Mouse (Mus musculus) MEL (cell line): ENCODE data around the gene Trappc3l. TPM values are rescaled to one million over a fixed set of nuclear protein-coding genes. Genes with fewer than 3 reads are reported as not detected.

Source experiments
- DNase-seq: peaks from one replicate; pipeline ENCODE4 v3.0.0; 2011; ENCODE audit warnings: low read depth, low spot score
- H3K27ac ChIP-seq: 2 replicates; pipeline ENCODE4 v1.5.1; 2012; ENCODE audit warnings: low read depth, mild to moderate bottlenecking, control low read depth, low read length, moderate library complexity; ENCODE audit not compliant: control insufficient read depth
- H3K27me3 ChIP-seq, 2 experiments: fragments of 150-350 bp in 1 of 2; sonication (generic) in 1 of 2; 2 replicates each; pipeline ENCODE4 v1.6.1; 2012; ENCODE audit warnings: low read length in 2 of 2, mild to moderate bottlenecking in 2 of 2, improper control_type of control experiment in 1 of 2, moderate library complexity in 1 of 2; ENCODE audit not compliant: insufficient read depth in 2 of 2, control insufficient read depth in 1 of 2
- H3K36me3 ChIP-seq, 2 experiments: 2 replicates each; pipeline ENCODE4 v1.6.1; 2012 to 2014; ENCODE audit warnings: low read length in 2 of 2, improper control_type of control experiment in 1 of 2, inconsistent platforms in 1 of 2, mild to moderate bottlenecking in 1 of 2; ENCODE audit not compliant: insufficient read depth in 2 of 2, control insufficient read depth in 1 of 2
- H3K4me1 ChIP-seq, 2 experiments: fragments of 150-350 bp in 1 of 2; sonication (generic) in 1 of 2; 2 replicates each; pipeline ENCODE4 v1.6.1; 2012; ENCODE audit warnings: low read length in 2 of 2, improper control_type of control experiment in 1 of 2, mild to moderate bottlenecking in 1 of 2; ENCODE audit not compliant: insufficient read depth in 2 of 2, control insufficient read depth in 1 of 2
- H3K4me3 ChIP-seq, 2 experiments: fragments of 150-350 bp in 1 of 2; sonication (generic) in 1 of 2; 2 replicates each; pipeline ENCODE4 v1.5.1; 2012; ENCODE audit warnings: low read depth in 2 of 2, low read length in 2 of 2, mild to moderate bottlenecking in 2 of 2, moderate library complexity in 2 of 2, control low read depth in 1 of 2, improper control_type of control experiment in 1 of 2; ENCODE audit not compliant: control insufficient read depth in 1 of 2, insufficient read depth in 1 of 2
- H3K79me2 ChIP-seq: 2 replicates; pipeline ENCODE4 v1.6.1; 2012; ENCODE audit warnings: mild to moderate bottlenecking, low read length, moderate library complexity; ENCODE audit not compliant: control insufficient read depth, poor library complexity, insufficient read depth
- H3K9ac ChIP-seq: 2 replicates; pipeline ENCODE4 v1.6.1; 2012; ENCODE audit warnings: low read depth, mild to moderate bottlenecking, control low read depth, low read length, moderate library complexity; ENCODE audit not compliant: control insufficient read depth, poor library complexity, severe bottlenecking
- H3K9me3 ChIP-seq: fragments of 150-350 bp; sonication (generic); replicated peaks from 2 replicates; pipeline ENCODE4 v1.6.1; 2012; ENCODE audit warnings: mild to moderate bottlenecking, low read length, improper control_type of control experiment, moderate library complexity; ENCODE audit not compliant: insufficient read depth
- CHD2 ChIP-seq: IDR thresholded peaks from 2 replicates; pipeline ENCODE4 v1.6.1; 2011; ENCODE audit warnings: low read length, improper control_type of control experiment
- CTCF ChIP-seq, 3 experiments: IDR thresholded peaks in 2 of 3; conservative IDR thresholded peaks in 1 of 3; 2 replicates each; pipeline ENCODE4 v1.5.1; 2011 to 2012; ENCODE audit warnings: low read length in 3 of 3, low read depth in 2 of 3, mild to moderate bottlenecking in 2 of 3, improper control_type of control experiment in 1 of 3, inconsistent platforms in 1 of 3, mixed read lengths in 1 of 3, moderate library complexity in 1 of 3; ENCODE audit not compliant: control insufficient read depth in 1 of 3, insufficient read depth in 1 of 3, poor library complexity in 1 of 3, severe bottlenecking in 1 of 3
- E2F4 ChIP-seq: IDR thresholded peaks from 2 replicates; pipeline ENCODE4 v1.6.1; 2011; ENCODE audit warnings: low read depth, low read length, improper control_type of control experiment, borderline replicate concordance
- ELF1 ChIP-seq: IDR thresholded peaks from 2 replicates; pipeline ENCODE4 v1.6.1; 2014; ENCODE audit warnings: low read depth, mild to moderate bottlenecking, inconsistent platforms, low read length, improper control_type of control experiment, moderate library complexity
- GATA1 ChIP-seq: IDR thresholded peaks from 2 replicates; pipeline ENCODE4 v1.6.1; 2011; ENCODE audit warnings: low read depth, low read length, improper control_type of control experiment
- HCFC1 ChIP-seq: IDR thresholded peaks from 2 replicates; pipeline ENCODE4 v1.6.1; 2012; ENCODE audit warnings: low read depth, mild to moderate bottlenecking, inconsistent platforms, low read length, improper control_type of control experiment, moderate library complexity
- JUND ChIP-seq: IDR thresholded peaks from 2 replicates; pipeline ENCODE4 v1.6.1; 2011; ENCODE audit warnings: low read depth, mild to moderate bottlenecking, improper control_type of control experiment, low read length
- MAFK ChIP-seq: IDR thresholded peaks from 2 replicates; pipeline ENCODE4 v1.6.1; 2011; ENCODE audit warnings: low read depth, mild to moderate bottlenecking, low read length, improper control_type of control experiment, borderline replicate concordance
- MXI1 ChIP-seq: IDR thresholded peaks from 2 replicates; pipeline ENCODE4 v1.6.1; 2011; ENCODE audit warnings: mild to moderate bottlenecking, low read depth, low read length, improper control_type of control experiment
- MYC ChIP-seq: IDR thresholded peaks from 2 replicates; pipeline ENCODE4 v1.6.1; 2011; ENCODE audit warnings: low read depth, mild to moderate bottlenecking, low read length, improper control_type of control experiment, moderate library complexity
- NELFE ChIP-seq: IDR thresholded peaks from 2 replicates; pipeline ENCODE4 v1.6.1; 2011; ENCODE audit warnings: low read depth, low read length, improper control_type of control experiment
- POLR2AphosphoS2 ChIP-seq: IDR thresholded peaks from 2 replicates; pipeline ENCODE4 v1.6.1; 2011; ENCODE audit warnings: low read length, improper control_type of control experiment
- POLR2AphosphoS5 ChIP-seq: IDR thresholded peaks from 2 replicates; pipeline ENCODE4 v1.6.1; 2012; ENCODE audit warnings: low read depth, borderline replicate concordance, mild to moderate bottlenecking, inconsistent platforms, low read length, moderate library complexity, mixed read lengths
- SIN3A ChIP-seq: IDR thresholded peaks from 2 replicates; pipeline ENCODE4 v1.6.1; 2012; ENCODE audit warnings: low read length, improper control_type of control experiment, inconsistent platforms
- TBP ChIP-seq: IDR thresholded peaks from 2 replicates; pipeline ENCODE4 v1.8.0; 2011; ENCODE audit warnings: low read depth, low read length, improper control_type of control experiment
- USF1 ChIP-seq: IDR thresholded peaks from 2 replicates; pipeline ENCODE4 v1.6.1; 2014; ENCODE audit warnings: low read depth, mild to moderate bottlenecking, inconsistent platforms, low read length, improper control_type of control experiment, moderate library complexity
- ZKSCAN1 ChIP-seq: IDR thresholded peaks from 2 replicates; pipeline ENCODE4 v1.6.1; 2012; ENCODE audit warnings: low read depth, mild to moderate bottlenecking, inconsistent platforms, low read length, improper control_type of control experiment, moderate library complexity
- ZMIZ1 ChIP-seq: IDR thresholded peaks from 2 replicates; pipeline ENCODE4 v1.6.1; 2012; ENCODE audit warnings: low read depth, mild to moderate bottlenecking, inconsistent platforms, low read length, improper control_type of control experiment, moderate library complexity
- ZNF384 ChIP-seq: IDR thresholded peaks from 2 replicates; pipeline ENCODE4 v1.6.1; 2012; ENCODE audit warnings: low read depth, mild to moderate bottlenecking, inconsistent platforms, low read length, improper control_type of control experiment
- polyA plus RNA-seq, 2 experiments: library from polyadenylated mRNA; stranded (reverse) in 1 of 2; unstranded in 1 of 2; fragments of >175 nt in 1 of 2; fragments of >200 nt in 1 of 2; gene quantifications; 2 replicates each; pipeline versions ENCODE4 v1.2.1 to v1.2.4; 2012; ENCODE audit warnings: low replicate concordance in 2 of 2, low read depth in 1 of 2; ENCODE audit not compliant: insufficient read length in 2 of 2, insufficient read depth in 1 of 2, missing spikeins in 1 of 2
- total RNA-seq: library from RNA; depleted of rRNA; stranded (reverse); fragments of 300-350 nt; gene quantifications from 2 replicates; pipeline ENCODE4 v1.2.3, GENCODE M21; 2012

The Trappc3l gene
- total and polyA plus RNA-seq, 3 experiments = not detected

- DNase-seq = no peak
- H3K4me3 ChIP-seq = no peak overlapping the region
- H3K4me1 ChIP-seq = no peaks in the 10 kb centered on the region
- no peak overlapping the region for H3K9ac ChIP-seq
- no peak overlapping the region for H3K27ac ChIP-seq
- H3K9me3 ChIP-seq = no peaks in the 10 kb centered on the region
- H3K36me3 ChIP-seq = no peaks in the 10 kb centered on the region
- no peaks in the 10 kb centered on the region for H3K79me2 ChIP-seq
- no peaks in the 10 kb centered on the region for H3K27me3 ChIP-seq
- no peak for TF ChIP-seq POLR2AphosphoS5
- no peak for TF ChIP-seq HCFC1
- no peak for TF ChIP-seq USF1
- no peak for TF ChIP-seq ELF1
- no peak for TF ChIP-seq ZKSCAN1
- no peak for TF ChIP-seq NELFE
- TF ChIP-seq MYC = no peak
- TF ChIP-seq MXI1 = no peak
- no peak for TF ChIP-seq ZMIZ1
- no peak for TF ChIP-seq GATA1
Observed at GRCm38 (mm10) chr10:34111964-34112738, 74.8 kb downstream of the Trappc3l start.

- no peak overlapping the region for H3K9ac ChIP-seq
- H3K79me2 ChIP-seq = no peaks in the 10 kb centered on the region
- H3K9me3 ChIP-seq = no peaks in the 10 kb centered on the region
- H3K4me1 ChIP-seq = no peaks in the 10 kb centered on the region
- TF ChIP-seq ZNF384 = no peak
- TF ChIP-seq JUND = no peak
- TF ChIP-seq HCFC1 = no peak
- no peak for TF ChIP-seq ZKSCAN1
- no peaks in the 10 kb centered on the region for H3K36me3 ChIP-seq
- H3K27me3 ChIP-seq = no peaks in the 10 kb centered on the region
- DNase-seq = no peak
- no peak overlapping the region for H3K27ac ChIP-seq
- no peak overlapping the region for H3K4me3 ChIP-seq
Observed at GRCm38 (mm10) chr10:34117131-34117530, 79.7 kb downstream of the Trappc3l start.

DNA sequence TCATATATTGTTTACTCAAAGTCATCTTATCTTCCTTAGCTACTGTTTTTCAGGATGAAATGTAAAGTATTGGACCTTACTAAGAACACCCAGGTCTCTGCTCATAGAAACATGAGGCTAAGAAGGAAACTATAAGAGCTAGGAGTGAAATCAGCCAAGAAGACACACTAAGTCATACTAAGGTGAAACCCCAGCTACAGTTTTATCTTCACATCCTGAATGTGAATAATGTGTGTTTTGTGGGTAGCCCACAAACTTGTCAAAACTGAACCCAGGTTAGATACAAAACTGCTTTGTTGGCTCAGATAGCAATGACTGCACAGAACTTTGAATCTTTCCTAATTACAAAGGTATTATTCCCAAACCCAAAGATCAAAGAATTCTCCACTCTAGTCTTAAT is 80.4 kb downstream of the Trappc3l start:
- H3K27ac ChIP-seq = no peak overlapping the region
- no peaks in the 10 kb centered on the region for H3K27me3 ChIP-seq
- no peak overlapping the region for H3K4me3 ChIP-seq
- no peaks in the 10 kb centered on the region for H3K9me3 ChIP-seq
- H3K36me3 ChIP-seq = no peaks in the 10 kb centered on the region
- H3K79me2 ChIP-seq = no peaks in the 10 kb centered on the region
- TF ChIP-seq SIN3A = no peak
- no peak for TF ChIP-seq POLR2AphosphoS2
- TF ChIP-seq ZMIZ1 = no peak
- TF ChIP-seq CHD2 = no peak
- TF ChIP-seq CTCF (IDR thresholded peaks at IDR 0.05 in 2 of 3, conservative IDR thresholded peaks at IDR 0.05 in 1 of 3; ENCODE audit: control insufficient read depth in 1 of 3, insufficient read depth in 1 of 3, low read depth in 2 of 3, low read length in 3 of 3, poor library complexity in 1 of 3, severe bottlenecking in 1 of 3) = no peak
- no peak for TF ChIP-seq E2F4
- no peak for TF ChIP-seq MAFK
- no peak for TF ChIP-seq TBP
- no peak overlapping the region for H3K9ac ChIP-seq
- no peak for DNase-seq
- H3K4me1 ChIP-seq = no peaks in the 10 kb centered on the region
